In genomic region chr7:37290493-37291045, GRCm38 (mm10) we compare ENCODE assay signal across 10 mouse cellular contexts.
A peak's percentile ranks its signal among the peaks of the same experiment; 100 is the strongest.
DNase-seq lines count a peak whose midpoint lies in the region; ATAC-seq lines count a peak whose summit lies in the region.
"Had no signal": no experiment of that assay in that cellular context is flagged by ENCODE, and none has a peak within 500 bp of the region (broad histone marks: within the 10 kb centered on the region; RNA-seq: fewer than 3 reads in every experiment).

No protein-coding gene starts in this region.

- 0 out of 2 replicates have a peak overlapping the region, but pooled peaks have one; percentile 37 for H3K9ac ChIP-seq in heart, embryonic 13.5 days
- no peak overlapping the region for H3K9ac ChIP-seq in embryonic facial prominence, embryonic 12.5 days
- no peak overlapping the region; the same call in 1 of the 2 replicates for H3K9ac ChIP-seq in hindbrain, embryonic 16.5 days (ENCODE audit: low read depth, low read length)
- no peak overlapping the region for H3K9ac ChIP-seq in neural tube, embryonic 13.5 days
- H3K9ac ChIP-seq: liver, embryonic 12.5 days had no signal

- no peak overlapping the region for H3K4me3 ChIP-seq in heart, embryonic 13.5 days
- H3K4me3 ChIP-seq in embryonic facial prominence, embryonic 12.5 days, result no peak overlapping the region
- no peak overlapping the region for H3K4me3 ChIP-seq in hindbrain, embryonic 16.5 days (ENCODE audit: low read length)
- no peak overlapping the region for H3K4me3 ChIP-seq in neural tube, embryonic 13.5 days
- H3K4me3 ChIP-seq: liver, embryonic 12.5 days had no signal

- no peak for ATAC-seq in heart, embryonic 13.5 days (ENCODE audit: extremely low read depth, insufficient number of reproducible peaks, low FRiP score, low TSS enrichment)
- 0 out of 2 replicates have a peak, but pooled peaks have one; percentile 24 for ATAC-seq in embryonic facial prominence, embryonic 12.5 days (ENCODE audit: insufficient number of reproducible peaks, insufficient read depth, low FRiP score, low TSS enrichment)
- 0 out of 2 replicates have a peak, but pooled peaks have one; percentile 34 for ATAC-seq in hindbrain, embryonic 16.5 days
- peak; percentile 28; the same call in 1 of the 2 replicates for ATAC-seq in neural tube, embryonic 13.5 days (ENCODE audit: low read depth)
- ATAC-seq: activated CD4-positive, CD25-positive, alpha-beta regulatory T cell, adult 4 months; liver, embryonic 12.5 days had no signal

- peak overlapping the region; percentile 28 for H3K4me2 ChIP-seq in heart, embryonic 13.5 days
- H3K4me2 ChIP-seq in embryonic facial prominence, embryonic 12.5 days (replicated peaks), result no peak overlapping the region
- H3K4me2 ChIP-seq in hindbrain, embryonic 16.5 days (ENCODE audit: low read length), result peak overlapping the region; percentile 38
- H3K4me2 ChIP-seq in neural tube, embryonic 13.5 days, result peak overlapping the region; percentile 11
- H3K4me2 ChIP-seq: liver, embryonic 12.5 days had no signal

- WGBS in heart, embryonic 13.5 days, result 36% methylated on average over 19 of the region's 19 CpGs
- WGBS in embryonic facial prominence, embryonic 12.5 days, result 35% methylated on average over 19 of the region's 19 CpGs
- WGBS in hindbrain, embryonic 16.5 days, result 20% methylated on average over 19 of the region's 19 CpGs
- 17% methylated on average over 19 of the region's 19 CpGs for WGBS in neural tube, embryonic 13.5 days

- peaks cover 8% of the 10 kb centered on the region for H3K27me3 ChIP-seq in heart, embryonic 13.5 days (replicated peaks)
- H3K27me3 ChIP-seq in embryonic facial prominence, embryonic 12.5 days, result no peaks in the 10 kb centered on the region
- no peaks in the 10 kb centered on the region for H3K27me3 ChIP-seq in hindbrain, embryonic 16.5 days (replicated peaks; ENCODE audit: control insufficient read depth, insufficient read depth, low read length)
- H3K27me3 ChIP-seq in neural tube, embryonic 13.5 days, result no peaks in the 10 kb centered on the region
- H3K27me3 ChIP-seq: liver, embryonic 12.5 days had no signal

- H3K4me1 ChIP-seq in heart, embryonic 13.5 days, result peaks cover 10% of the 10 kb centered on the region
- peaks cover 10% of the 10 kb centered on the region for H3K4me1 ChIP-seq in embryonic facial prominence, embryonic 12.5 days
- H3K4me1 ChIP-seq in hindbrain, embryonic 16.5 days (ENCODE audit: control insufficient read depth, insufficient read depth, low read depth, low read length), result peaks cover 6% of the 10 kb centered on the region
- peaks cover 52% of the 10 kb centered on the region for H3K4me1 ChIP-seq in neural tube, embryonic 13.5 days (replicated peaks)
- H3K4me1 ChIP-seq: liver, embryonic 12.5 days had no signal

- no peak for DNase-seq in heart, postnatal 4 days
- DNase-seq in adrenal gland, adult 8-10 months, result no peak
- DNase-seq in cerebellum, postnatal 4 days (ENCODE audit: low spot score in 2 of 2), result no peak
- DNase-seq: cerebellum, adult 11-12 months had no signal

- no peaks in the 10 kb centered on the region for H3K36me3 ChIP-seq in heart, embryonic 13.5 days
- no peaks in the 10 kb centered on the region for H3K36me3 ChIP-seq in embryonic facial prominence, embryonic 12.5 days
- no peaks in the 10 kb centered on the region for H3K36me3 ChIP-seq in hindbrain, embryonic 16.5 days (ENCODE audit: control insufficient read depth, insufficient read depth, low read length)
- no peaks in the 10 kb centered on the region for H3K36me3 ChIP-seq in neural tube, embryonic 13.5 days
- H3K36me3 ChIP-seq: liver, embryonic 12.5 days had no signal

- no peak overlapping the region for H3K27ac ChIP-seq in heart, embryonic 13.5 days (replicated peaks)
- H3K27ac ChIP-seq in embryonic facial prominence, embryonic 12.5 days, result no peak overlapping the region
- no peak overlapping the region for H3K27ac ChIP-seq in hindbrain, embryonic 16.5 days (ENCODE audit: low read depth, low read length)
- peak overlapping the region; percentile 63; the same call in 1 of the 2 replicates for H3K27ac ChIP-seq in neural tube, embryonic 13.5 days (replicated peaks)
- H3K27ac ChIP-seq: liver, embryonic 12.5 days had no signal

- no peaks in the 10 kb centered on the region for H3K9me3 ChIP-seq in heart, embryonic 13.5 days
- no peaks in the 10 kb centered on the region for H3K9me3 ChIP-seq in embryonic facial prominence, embryonic 12.5 days
- no peaks in the 10 kb centered on the region for H3K9me3 ChIP-seq in hindbrain, embryonic 16.5 days (ENCODE audit: control insufficient read depth, low read length)
- H3K9me3 ChIP-seq in neural tube, embryonic 13.5 days, result no peaks in the 10 kb centered on the region
- H3K9me3 ChIP-seq: liver, embryonic 12.5 days had no signal
